Mouse (Mus musculus): Measurements from ENCODE around the gene Gm20662. TPM values are rescaled to one million over a fixed set of nuclear protein-coding genes. Genes with fewer than 3 reads are reported as not detected.

Gene Gm20662
- polyA plus RNA-seq, 1 experiment = 0.20 TPM

GRCm38 (mm10) chr9:108056361-108057261 is 60.5 kb downstream of the Gm20662 start:
- TF ChIP-seq MAX (IDR thresholded peaks at IDR 0.05) (no peak), USF1 (IDR thresholded peaks at IDR 0.05; ENCODE audit: low read depth) (no peak)
- H3K4me3 ChIP-seq (ENCODE audit: insufficient read depth, poor library complexity, severe bottlenecking) = no peak overlapping the region
- H3ac ChIP-seq (ENCODE audit: control insufficient read depth, insufficient read length, low read depth) = no peak overlapping the region
- no peaks in the 10 kb centered on the region for H3K79me3 ChIP-seq (ENCODE audit: low read depth)
- no peaks in the 10 kb centered on the region for H3K79me2 ChIP-seq (ENCODE audit: control insufficient read depth, insufficient read depth)
- no peaks in the 10 kb centered on the region for H3K27me3 ChIP-seq (ENCODE audit: control insufficient read depth, insufficient read depth, insufficient read length)
- peaks cover 6% of the 10 kb centered on the region for H3K36me3 ChIP-seq (ENCODE audit: control insufficient read depth, insufficient read depth)

GRCm38 (mm10) chr9:108057262-108057562 is 61.1 kb downstream of the Gm20662 start:
- Histone ChIP-seq H3ac (ENCODE audit: control insufficient read depth, insufficient read length, low read depth) (no peak overlapping the region), H3K4me3 (ENCODE audit: insufficient read depth, poor library complexity, severe bottlenecking) (no peak overlapping the region), H3K27me3 (ENCODE audit: control insufficient read depth, insufficient read depth, insufficient read length) (no peaks in the 10 kb centered on the region), H3K79me2 (ENCODE audit: control insufficient read depth, insufficient read depth) (no peaks in the 10 kb centered on the region), H3K36me3 (ENCODE audit: control insufficient read depth, insufficient read depth) (no peaks in the 10 kb centered on the region), H3K79me3 (ENCODE audit: low read depth) (no peaks in the 10 kb centered on the region)
- TF ChIP-seq USF1 (IDR thresholded peaks at IDR 0.05; ENCODE audit: low read depth) = no peak
- no peak for TF ChIP-seq MYOD1 (IDR thresholded peaks at IDR 0.05; ENCODE audit: control insufficient read depth, insufficient read length, low read depth)
- no peak for TF ChIP-seq MYOG (IDR thresholded peaks at IDR 0.05; ENCODE audit: control insufficient read depth, extremely low read depth, insufficient read length)
- TF ChIP-seq FOSL1 (IDR thresholded peaks at IDR 0.05; ENCODE audit: insufficient read depth, low read length, poor library complexity, severe bottlenecking) = no peak
- TF ChIP-seq MAX (IDR thresholded peaks at IDR 0.05) = no peak
- no peak for TF ChIP-seq CTCF (IDR thresholded peaks at IDR 0.05; ENCODE audit: control insufficient read depth, insufficient read depth, insufficient read length)
- no peak for TF ChIP-seq CEBPB (IDR thresholded peaks at IDR 0.05; ENCODE audit: low read depth)

GRCm38 (mm10) chr9:108058291-108058690 is 62.1 kb downstream of the Gm20662 start:
- TF ChIP-seq MAX (IDR thresholded peaks at IDR 0.05) (no peak), MYOD1 (IDR thresholded peaks at IDR 0.05; ENCODE audit: control insufficient read depth, insufficient read length, low read depth) (no peak), USF1 (IDR thresholded peaks at IDR 0.05; ENCODE audit: low read depth) (no peak), FOSL1 (IDR thresholded peaks at IDR 0.05; ENCODE audit: insufficient read depth, low read length, poor library complexity, severe bottlenecking) (no peak), MYOG (IDR thresholded peaks at IDR 0.05; ENCODE audit: control insufficient read depth, extremely low read depth, insufficient read length) (no peak), CTCF (IDR thresholded peaks at IDR 0.05; ENCODE audit: control insufficient read depth, insufficient read depth, insufficient read length) (no peak), CEBPB (IDR thresholded peaks at IDR 0.05; ENCODE audit: low read depth) (no peak)
- H3K79me2 ChIP-seq (ENCODE audit: control insufficient read depth, insufficient read depth) = no peaks in the 10 kb centered on the region
- H3K27me3 ChIP-seq (ENCODE audit: control insufficient read depth, insufficient read depth, insufficient read length) = no peaks in the 10 kb centered on the region
- no peaks in the 10 kb centered on the region for H3K36me3 ChIP-seq (ENCODE audit: control insufficient read depth, insufficient read depth)
- H3ac ChIP-seq (ENCODE audit: control insufficient read depth, insufficient read length, low read depth) = no peak overlapping the region
- H3K79me3 ChIP-seq (ENCODE audit: low read depth) = no peaks in the 10 kb centered on the region
- H3K4me3 ChIP-seq (ENCODE audit: insufficient read depth, poor library complexity, severe bottlenecking) = no peak overlapping the region

- Histone ChIP-seq H3K4me3 (ENCODE audit: insufficient read depth, poor library complexity, severe bottlenecking) (no peak overlapping the region), H3K27me3 (ENCODE audit: control insufficient read depth, insufficient read depth, insufficient read length) (no peaks in the 10 kb centered on the region), H3ac (ENCODE audit: control insufficient read depth, insufficient read length, low read depth) (no peak overlapping the region), H3K36me3 (ENCODE audit: control insufficient read depth, insufficient read depth) (no peaks in the 10 kb centered on the region), H3K79me3 (ENCODE audit: low read depth) (no peaks in the 10 kb centered on the region), H3K79me2 (ENCODE audit: control insufficient read depth, insufficient read depth) (no peaks in the 10 kb centered on the region)
- no peak for TF ChIP-seq MAX (IDR thresholded peaks at IDR 0.05)
- no peak for TF ChIP-seq FOSL1 (IDR thresholded peaks at IDR 0.05; ENCODE audit: insufficient read depth, low read length, poor library complexity, severe bottlenecking)
- no peak for TF ChIP-seq CTCF (IDR thresholded peaks at IDR 0.05; ENCODE audit: control insufficient read depth, insufficient read depth, insufficient read length)
- no peak for TF ChIP-seq MYOG (IDR thresholded peaks at IDR 0.05; ENCODE audit: control insufficient read depth, extremely low read depth, insufficient read length)
- TF ChIP-seq CEBPB (IDR thresholded peaks at IDR 0.05; ENCODE audit: low read depth) = no peak
- no peak for TF ChIP-seq USF1 (IDR thresholded peaks at IDR 0.05; ENCODE audit: low read depth)
- TF ChIP-seq MYOD1 (IDR thresholded peaks at IDR 0.05; ENCODE audit: control insufficient read depth, insufficient read length, low read depth) = no peak
These were observed 66.0 kb downstream of the Gm20662 start for GRCm38 (mm10) chr9:108062142-108062541.

- TF ChIP-seq MAX (IDR thresholded peaks at IDR 0.05) (no peak), CTCF (IDR thresholded peaks at IDR 0.05; ENCODE audit: control insufficient read depth, insufficient read depth, insufficient read length) (no peak), FOSL1 (IDR thresholded peaks at IDR 0.05; ENCODE audit: insufficient read depth, low read length, poor library complexity, severe bottlenecking) (no peak), USF1 (IDR thresholded peaks at IDR 0.05; ENCODE audit: low read depth) (no peak), MYOG (IDR thresholded peaks at IDR 0.05; ENCODE audit: control insufficient read depth, extremely low read depth, insufficient read length) (no peak), CEBPB (IDR thresholded peaks at IDR 0.05; ENCODE audit: low read depth) (no peak), MYOD1 (IDR thresholded peaks at IDR 0.05; ENCODE audit: control insufficient read depth, insufficient read length, low read depth) (no peak)
- no peak overlapping the region for H3ac ChIP-seq (ENCODE audit: control insufficient read depth, insufficient read length, low read depth)
- no peaks in the 10 kb centered on the region for H3K27me3 ChIP-seq (ENCODE audit: control insufficient read depth, insufficient read depth, insufficient read length)
- no peaks in the 10 kb centered on the region for H3K36me3 ChIP-seq (ENCODE audit: control insufficient read depth, insufficient read depth)
- H3K79me3 ChIP-seq (ENCODE audit: low read depth) = no peaks in the 10 kb centered on the region
- no peaks in the 10 kb centered on the region for H3K79me2 ChIP-seq (ENCODE audit: control insufficient read depth, insufficient read depth)
- H3K4me3 ChIP-seq (ENCODE audit: insufficient read depth, poor library complexity, severe bottlenecking) = no peak overlapping the region
These were observed 67.2 kb downstream of the Gm20662 start for GRCm38 (mm10) chr9:108063361-108063760.

Measured in C2C12 (cell line).